Mouse (Mus musculus): Measurements from ENCODE around the gene Gp1ba.

Gp1ba gene

DNA sequence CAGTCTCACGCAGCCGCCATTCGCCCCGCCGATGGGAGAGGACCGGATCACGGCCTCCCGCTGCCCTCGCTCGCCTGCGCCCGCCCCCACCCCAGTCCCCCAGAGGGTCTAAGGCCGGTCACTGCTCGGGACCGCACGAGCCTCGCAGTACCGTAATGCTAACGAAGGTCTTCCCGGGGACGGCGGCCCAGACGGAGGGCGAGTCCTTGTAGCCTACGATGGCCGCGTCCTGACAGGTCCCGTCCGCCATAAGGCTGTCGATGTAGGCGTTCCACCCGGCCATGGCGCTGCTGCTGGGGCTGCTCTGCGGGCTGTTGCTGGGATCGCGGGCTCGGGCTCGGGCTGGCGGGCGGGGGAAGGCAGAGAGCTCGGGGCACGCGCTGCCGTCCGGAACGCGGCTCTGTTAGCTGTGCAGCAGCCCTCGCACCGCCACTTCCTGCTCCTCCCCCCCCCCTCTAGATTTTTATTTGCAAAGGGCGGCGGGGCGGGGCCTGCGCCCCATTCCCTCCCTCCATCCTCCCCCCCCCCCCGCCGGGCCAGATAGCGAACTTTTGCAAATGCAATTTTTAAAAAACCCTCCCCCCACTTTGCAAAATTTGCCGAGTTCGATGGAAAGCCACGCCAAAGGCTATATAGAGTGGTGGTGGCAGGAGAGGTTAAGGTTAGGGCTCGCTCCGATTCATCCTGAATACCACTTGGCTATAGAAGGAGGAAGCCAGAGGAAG is 15.4 kb downstream of the Gp1ba start, which contains the start of gene Pfn1:
TSS of gene Pfn1 (minus strand) at position 447 of the 725 bp plus-strand sequence.
- peak; percentile 85 to 88 for DNase-seq

DNA sequence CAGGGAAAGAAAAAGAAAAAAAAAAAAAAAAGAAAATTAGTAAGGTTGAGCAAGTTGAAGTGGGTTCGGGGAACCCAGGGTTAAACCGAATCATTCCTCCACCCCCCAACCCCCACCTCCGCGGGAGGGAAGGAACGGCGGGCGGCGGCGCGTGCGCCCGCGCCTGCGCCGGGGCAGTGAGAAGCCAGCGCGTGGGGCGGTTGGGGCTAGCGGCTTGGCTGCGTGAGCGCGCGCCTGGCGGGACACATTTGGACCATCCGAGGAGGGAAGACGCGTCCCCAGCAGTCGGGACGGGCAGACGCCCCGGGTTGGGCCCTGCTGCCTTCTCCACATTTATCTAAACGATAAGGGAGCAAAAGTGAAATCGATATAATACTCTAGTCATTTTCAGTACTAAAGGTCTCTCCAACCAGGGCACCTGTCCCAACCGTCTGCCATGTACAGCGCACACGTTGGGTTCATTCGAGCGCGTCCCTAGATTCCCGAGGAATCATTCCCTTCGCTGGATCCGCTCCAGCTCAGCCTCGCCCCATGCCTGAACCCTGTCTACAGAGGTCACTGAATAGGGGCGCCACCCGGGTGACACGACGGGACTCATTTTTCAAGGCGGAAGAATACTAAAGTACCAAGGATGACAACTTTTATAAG is 16.1 kb downstream of the Gp1ba start:
- peak; percentile 88 to 91 for DNase-seq

DNA sequence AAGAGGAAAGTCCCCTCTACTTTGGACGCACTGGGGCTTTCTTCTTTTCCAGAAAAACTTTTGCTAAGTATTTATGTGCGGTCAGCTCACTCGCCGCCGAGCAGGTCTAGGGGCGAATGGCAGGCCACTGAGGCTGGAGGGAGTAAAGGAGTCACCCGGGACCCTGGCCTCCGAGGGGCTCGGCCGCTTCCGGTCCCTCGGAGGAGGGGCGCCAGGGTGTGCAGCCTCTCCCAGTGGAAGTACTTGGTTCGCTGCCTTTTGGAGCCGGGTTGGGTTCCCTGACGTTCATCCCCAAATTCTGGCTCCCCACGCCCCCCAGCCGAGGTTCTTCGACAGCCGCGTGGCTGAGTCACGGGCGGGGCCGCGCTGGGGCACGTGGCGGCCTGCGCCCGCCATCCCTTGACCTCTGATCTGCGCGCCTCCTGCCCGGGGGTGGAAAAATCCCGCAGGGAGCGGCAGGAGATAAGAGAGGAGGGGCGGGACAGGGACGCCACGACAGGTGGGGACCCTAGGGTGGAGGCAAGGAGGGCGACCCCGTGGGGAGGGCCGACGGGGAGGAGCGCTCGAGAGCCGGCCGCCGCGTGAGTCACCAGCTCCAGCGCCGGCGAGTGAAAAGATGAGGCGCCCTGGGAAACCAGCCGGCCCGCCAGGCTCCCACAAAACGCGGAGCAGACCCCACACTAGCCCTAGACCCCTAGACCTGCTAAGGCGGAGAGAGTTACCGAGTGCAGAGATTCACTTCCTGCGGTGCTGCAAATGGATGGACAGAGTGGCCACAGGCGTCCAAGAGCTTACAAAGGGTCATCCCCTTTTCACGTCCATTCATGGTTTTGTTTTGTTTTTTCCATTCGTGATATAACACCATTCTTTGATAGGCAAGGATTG is 16.9 kb downstream of the Gp1ba start:
- peak; percentile 75 to 80 for DNase-seq

DNA sequence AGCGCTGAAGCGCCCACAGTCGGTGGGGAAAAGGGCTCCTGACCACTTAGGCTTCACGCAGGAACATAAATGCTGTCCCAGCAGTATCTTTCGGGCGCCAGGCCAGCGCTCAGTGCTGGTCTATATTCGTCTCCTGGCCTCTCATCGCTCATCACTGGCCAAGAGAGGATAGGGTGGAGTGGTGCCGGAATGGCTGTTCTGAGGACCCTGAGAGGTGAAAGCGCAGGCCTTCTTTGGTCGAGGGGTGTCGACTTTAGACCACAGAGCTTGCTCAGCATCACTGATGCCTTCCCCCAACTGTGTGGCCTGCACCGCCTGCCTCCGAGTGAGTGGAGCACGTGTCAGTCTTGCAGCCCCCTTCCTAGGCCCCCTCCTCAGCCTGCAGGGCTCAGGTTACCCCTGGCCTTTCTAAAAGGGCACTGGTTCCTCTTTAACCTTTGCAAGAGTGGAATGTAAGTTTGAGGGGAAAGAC is 17.6 kb downstream of the Gp1ba start:
- DNase-seq, result peak; percentile 55 to 71

DNA sequence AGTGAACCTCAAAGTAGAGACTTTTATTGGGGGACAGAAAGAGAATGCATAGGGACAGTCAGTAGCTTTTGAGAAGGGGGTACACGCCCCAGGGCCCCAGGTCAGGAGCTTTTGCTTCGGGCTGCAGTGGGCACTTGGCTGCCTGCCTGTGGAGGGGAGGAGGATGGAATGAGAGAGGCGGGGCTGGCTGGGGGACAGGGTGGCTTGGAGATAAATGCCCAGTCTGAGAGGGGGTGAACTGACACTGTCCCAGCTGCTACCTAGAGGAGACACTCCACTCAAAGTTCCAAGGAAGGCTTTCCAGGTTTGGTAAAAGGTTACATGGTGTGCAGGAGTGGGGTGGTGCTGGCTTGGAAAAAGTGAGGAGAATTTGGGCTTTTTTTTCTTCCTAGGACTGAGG is 18.0 kb downstream of the Gp1ba start, which contains the start of gene Eno3:
TSS of gene Eno3 (plus strand) at position 239 of the 400 bp plus-strand sequence.
- peak in 1 of 2 experiments; percentile 46 for DNase-seq

DNA sequence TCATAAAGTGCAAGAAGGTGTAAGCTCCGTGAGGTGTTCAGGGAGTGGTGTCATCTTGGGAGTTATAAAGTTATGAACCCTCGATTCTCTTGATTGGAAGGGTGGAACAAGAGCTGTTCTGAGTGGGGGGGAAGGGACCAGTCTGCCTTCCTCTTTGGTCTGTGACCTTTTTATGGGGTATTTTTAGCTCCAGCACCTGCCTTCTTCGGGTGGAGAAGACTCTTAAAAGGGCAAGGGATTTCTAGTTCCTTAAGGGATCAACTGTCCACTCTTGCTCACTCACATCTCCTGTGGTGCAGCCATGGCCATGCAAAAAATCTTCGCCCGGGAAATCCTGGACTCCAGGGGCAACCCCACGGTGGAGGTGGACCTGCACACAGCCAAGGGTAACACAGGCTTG is 18.7 kb downstream of the Gp1ba start:
- DNase-seq, result peak in 1 of 2 experiments; percentile 20

DNA sequence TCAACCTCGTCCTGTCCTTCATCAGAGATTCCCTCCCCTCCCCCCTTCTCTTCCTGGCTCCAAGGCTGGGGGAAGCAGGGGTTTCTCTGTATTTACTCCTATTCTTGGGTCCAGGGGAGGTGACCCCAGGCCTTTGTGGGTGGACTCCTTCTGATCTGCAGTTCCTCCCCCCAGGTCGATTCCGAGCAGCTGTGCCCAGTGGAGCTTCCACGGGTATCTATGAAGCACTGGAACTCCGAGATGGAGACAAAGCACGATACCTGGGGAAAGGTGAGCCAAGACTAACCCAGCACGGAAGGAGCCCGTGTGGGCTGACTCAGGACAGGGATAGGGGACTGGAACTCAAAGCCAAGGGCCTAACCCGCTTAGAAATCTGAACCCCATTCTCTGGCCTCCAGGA is 19.1 kb downstream of the Gp1ba start:
- no peak for DNase-seq

DNA sequence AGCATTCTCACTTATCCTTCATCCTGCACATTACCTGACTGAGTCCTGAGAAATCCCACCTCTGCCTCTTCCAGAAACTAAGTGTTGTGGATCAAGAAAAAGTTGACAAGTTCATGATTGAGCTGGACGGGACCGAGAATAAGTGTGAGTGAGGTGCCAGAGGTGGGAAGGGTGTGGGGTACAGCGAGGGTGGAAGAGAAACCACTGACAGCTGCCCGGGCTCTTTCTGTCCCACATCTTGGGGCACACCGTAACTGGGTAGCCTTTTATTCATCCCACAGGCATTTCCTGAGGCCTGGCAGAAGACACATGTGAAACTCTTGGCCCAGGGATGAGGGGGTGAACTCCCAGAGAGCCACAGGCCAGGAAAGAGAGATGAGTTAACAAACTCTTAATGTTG is 19.6 kb downstream of the Gp1ba start:
- DNase-seq, result peak in 1 of 2 experiments; percentile 18

DNA sequence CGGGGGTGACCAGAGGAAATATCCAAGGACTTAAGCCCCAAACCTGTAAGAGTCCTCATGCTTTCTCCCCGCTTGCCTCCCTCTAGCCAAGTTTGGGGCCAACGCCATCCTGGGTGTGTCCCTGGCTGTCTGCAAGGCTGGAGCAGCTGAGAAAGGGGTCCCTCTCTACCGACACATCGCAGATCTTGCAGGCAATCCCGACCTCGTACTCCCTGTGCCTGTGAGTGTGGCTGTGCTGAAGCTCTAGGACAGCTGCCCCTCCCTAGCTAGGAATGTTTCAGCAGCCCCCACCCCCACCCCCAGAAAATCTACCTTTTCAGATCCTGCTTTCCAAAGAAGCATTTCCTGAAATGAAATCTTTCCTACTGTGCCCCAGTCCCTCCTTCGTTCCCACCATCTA is 20.0 kb downstream of the Gp1ba start:
- peak in 1 of 2 experiments; percentile 14 for DNase-seq

DNA sequence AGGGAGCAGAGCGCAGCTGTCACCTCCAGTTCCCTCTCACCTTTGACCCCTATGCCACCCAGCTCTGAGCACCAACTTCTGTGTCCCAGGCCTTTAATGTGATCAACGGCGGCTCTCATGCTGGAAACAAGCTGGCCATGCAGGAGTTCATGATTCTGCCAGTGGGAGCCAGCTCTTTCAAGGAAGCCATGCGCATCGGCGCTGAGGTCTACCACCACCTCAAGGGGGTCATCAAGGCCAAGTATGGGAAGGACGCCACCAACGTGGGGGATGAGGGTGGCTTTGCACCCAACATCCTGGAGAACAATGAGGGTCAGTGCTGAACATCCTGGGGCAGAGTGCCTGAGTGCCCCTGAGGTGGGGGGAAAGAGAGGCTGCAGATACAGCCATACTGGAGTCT is 21.6 kb downstream of the Gp1ba start:
- DNase-seq, result no peak

DNA sequence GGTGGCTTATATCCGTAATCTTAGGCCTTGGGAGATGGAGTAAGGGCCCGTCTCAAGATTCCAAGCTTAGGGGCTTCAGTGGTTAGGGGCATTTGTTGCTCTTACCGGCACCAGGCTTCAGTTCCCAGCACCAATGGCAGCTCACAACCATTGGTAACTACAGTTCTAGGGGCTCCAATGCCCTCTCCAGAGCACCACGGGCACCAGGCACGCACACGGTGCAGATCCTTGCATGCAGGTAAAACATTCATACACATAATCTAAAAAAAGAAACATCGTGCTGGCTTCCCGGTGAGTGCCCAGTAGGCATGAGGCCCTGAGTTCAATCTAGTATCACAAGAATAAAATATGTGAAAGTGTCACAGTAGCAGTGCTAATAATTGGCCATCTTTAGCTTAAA is 24.2 kb downstream of the Gp1ba start:
- DNase-seq, result no peak

DNA sequence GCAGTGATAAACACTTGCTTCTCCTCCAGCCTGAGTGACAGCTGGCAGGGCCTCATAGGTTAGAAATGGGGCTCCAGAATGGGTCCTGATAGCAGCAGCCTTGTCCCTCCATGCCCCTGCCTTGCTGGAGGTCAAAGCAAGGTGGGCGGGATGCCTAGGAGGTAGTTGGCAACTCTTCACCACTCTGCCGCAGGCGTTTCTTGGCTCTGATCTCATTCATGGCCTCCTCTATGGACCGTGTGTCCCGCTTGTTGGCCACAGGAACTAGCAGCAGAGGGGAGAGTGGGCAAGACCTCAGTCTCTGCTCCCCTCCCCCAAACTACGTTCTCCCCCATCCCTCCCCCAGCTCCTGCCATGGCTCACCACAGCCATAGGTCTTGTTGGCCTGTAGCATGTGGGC is 25.0 kb downstream of the Gp1ba start:
- no peak for DNase-seq

DNA sequence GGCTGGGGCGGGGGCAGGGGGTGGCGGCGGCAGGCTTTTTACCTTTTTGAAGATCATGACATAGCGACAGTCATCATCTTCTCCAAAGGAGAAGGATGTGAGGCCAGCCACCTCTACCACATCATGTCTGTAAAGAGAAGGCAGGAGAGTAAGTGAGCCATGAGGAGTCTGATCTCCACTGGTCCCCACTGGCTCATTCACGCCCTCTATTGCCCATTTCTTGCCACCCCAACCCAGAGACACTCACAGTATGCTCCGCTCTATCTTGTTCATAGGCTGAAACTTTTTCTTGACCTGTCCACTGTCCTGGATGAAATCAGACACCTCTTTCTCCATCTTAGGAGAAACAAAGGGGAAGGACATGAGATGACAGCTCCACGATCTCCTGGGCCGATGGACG is 25.8 kb downstream of the Gp1ba start:
- DNase-seq, result no peak

DNA sequence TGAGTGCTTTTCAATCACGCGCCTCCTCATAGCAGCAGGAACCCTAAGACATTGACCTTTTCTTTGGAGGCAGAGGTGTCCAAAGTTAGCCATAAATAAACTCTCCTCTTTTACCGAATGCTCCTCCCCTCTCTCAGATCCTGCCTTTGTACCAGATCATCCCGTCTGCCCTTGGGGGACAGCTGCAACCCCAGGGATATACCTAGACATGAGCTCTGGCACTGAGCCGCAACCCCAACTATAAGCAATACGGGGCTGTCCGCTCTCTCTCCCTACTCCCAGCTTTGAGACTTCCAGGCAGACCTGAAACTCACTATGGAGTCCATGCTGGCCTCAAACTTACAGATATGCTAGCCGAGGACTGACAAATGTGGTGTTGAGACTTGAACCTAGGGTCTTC is 27.8 kb downstream of the Gp1ba start:
- DNase-seq, result no peak

DNA sequence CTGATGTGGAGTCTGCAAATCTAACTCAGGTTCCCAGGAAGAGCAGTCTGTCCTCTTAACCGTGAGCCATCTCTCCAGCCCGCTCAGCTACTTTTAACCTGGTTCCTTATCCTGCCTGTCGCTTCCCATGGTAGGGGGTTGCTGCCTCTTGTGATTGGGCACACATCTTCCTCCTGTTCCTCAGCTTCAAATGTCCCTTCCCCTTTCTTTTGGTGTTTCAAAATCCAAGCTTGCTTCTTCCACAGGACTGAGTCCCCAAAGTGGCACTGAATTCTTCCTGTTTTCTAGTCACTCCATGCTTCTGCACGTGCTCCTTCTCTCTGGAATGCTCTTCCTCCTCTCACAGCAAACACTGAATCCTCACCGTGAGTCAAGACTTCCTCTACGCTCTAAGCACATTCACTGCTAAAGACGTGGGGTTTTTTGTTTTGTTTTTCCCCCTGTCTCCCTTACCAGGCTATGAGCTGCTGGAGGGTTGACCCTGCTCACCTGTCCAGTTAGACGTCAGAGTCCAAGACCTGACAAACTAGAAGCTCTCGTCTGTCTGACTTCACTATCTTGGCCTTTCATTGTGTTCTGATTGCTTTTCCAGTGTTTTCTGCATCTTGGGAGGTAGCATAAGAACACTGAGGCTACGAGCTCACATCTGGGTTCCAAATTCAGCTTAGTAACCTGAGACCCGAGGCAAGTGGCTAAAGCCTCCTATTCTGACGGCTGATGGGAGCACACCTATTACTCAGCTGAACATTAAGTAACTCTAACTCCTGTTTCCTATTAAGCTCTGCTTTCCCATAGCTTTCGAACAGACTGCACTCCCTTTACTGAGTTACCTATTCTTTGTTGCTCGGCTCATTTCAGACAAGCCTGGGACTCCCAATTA is 28.6 kb downstream of the Gp1ba start:
- peak in 1 of 2 experiments; percentile 31 for DNase-seq

DNA sequence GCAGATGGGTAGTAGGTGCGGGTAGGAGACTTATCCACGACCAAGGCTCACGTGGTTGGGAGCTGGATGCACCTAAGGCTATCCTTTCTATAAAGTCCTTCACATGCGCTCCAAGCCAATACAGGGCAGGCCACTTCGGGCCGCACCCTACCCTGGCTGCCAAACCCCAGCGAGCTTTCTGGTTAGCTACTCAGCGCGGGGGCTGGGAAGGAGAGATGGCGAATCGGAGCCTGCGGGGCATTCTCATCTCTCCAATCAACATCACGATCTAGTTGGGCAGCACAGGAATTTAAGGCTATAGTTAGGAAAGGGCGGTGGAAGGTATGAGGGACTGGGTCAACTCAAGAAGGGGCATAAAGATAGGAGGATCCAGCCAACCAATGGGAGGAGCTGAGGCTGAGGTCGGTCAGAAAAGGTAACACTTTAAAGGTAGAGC is 29.4 kb downstream of the Gp1ba start:
- peak in 1 of 2 experiments; percentile 89 for DNase-seq

DNA sequence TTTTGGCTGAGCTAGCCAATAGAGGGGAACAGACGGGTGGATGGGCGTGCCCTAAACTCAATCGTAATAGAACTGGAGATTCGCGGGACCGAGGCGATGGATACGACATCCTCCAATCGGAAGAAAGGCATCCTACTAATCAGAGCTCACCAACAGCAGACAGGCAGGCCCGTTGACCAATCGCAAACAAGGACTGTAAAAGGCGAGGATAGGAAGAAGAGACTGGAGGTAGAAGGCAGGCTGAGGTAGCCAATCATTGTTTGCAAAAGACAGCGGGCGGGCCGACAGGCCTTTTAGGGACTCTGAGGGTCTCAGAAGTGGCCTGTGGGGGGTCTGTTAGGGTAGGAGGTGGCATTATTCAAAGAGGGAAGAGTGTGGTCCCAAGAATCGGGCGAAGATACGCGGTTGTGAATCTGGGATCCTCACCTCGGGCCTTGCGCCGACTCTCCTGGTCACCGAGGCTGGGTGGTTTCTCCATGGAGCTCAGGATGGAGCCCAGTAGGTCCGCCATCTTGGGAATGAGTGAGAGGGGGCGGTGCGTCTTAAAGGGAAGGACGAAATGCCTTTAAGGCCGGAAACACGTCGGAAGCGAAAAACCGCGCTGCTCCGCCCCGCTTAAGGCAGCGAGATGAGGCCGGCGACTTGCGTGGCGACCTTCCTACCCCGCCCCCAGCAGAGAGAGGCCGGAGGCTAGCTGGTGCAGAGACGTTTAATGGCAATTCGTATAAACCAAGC is 30.0 kb downstream of the Gp1ba start, which contains the start of gene Spag7:
TSS of gene Spag7 (minus strand) at position 646 of the 735 bp plus-strand sequence.
- DNase-seq, result peak; percentile 96 to 99

DNA sequence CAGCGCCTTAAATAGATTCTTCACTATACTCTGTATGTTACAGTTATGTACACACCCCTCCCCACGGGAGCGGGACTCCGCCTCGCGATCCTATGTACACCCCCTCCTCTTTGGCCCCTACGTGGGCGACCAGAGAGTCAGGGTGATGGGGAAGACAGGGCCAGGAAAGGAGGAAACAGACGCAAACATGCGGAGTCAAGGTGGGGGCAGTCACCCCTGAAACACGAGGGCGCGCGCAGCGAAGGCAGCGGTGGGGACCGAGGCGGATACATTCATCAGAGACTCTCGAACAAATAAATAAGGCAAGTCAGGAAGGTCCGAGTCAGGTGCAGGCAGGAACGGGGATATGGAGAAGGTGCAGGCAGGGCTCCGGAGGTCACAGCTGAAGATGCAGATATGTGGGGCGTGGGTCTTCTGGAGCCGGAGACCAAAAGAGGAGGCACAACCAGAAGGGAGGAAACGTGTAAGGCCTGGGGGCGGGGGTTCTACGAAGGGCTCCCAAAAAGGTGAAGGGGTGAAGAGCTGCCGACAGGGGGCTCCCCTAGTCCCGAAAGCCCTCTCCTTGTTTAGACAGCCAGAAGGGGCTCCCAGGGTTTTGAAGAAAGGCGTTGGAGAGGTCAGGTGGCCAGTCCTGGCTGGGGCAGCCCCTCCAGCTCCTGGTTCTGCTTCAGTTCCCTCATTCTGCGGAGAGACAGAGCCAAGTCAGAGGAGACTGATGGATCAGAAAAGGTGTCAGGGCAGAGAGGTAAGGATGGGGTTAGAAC is 30.8 kb downstream of the Gp1ba start:
- peak; percentile 85 to 87 for DNase-seq

DNA sequence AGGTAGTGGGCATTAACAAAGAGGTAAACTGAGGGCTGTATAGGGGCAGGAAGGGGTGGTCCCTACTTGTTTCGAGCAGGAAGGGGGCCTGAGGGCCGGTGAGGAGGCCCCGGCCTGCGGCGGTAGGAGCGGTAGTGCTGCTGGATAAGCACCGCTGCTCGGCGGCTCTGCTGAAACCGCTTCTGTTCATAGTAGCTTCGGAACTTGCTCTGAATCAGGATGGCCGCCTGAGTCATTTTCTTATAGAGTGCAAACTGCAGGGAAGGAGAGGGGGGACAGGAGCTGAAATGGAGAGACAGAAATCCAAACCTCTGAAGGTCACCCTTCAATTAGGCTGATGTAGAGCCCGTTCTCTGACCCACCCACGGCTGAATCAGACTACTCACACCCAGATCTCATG is 31.6 kb downstream of the Gp1ba start:
- peak in 1 of 2 experiments; percentile 27 for DNase-seq

DNA sequence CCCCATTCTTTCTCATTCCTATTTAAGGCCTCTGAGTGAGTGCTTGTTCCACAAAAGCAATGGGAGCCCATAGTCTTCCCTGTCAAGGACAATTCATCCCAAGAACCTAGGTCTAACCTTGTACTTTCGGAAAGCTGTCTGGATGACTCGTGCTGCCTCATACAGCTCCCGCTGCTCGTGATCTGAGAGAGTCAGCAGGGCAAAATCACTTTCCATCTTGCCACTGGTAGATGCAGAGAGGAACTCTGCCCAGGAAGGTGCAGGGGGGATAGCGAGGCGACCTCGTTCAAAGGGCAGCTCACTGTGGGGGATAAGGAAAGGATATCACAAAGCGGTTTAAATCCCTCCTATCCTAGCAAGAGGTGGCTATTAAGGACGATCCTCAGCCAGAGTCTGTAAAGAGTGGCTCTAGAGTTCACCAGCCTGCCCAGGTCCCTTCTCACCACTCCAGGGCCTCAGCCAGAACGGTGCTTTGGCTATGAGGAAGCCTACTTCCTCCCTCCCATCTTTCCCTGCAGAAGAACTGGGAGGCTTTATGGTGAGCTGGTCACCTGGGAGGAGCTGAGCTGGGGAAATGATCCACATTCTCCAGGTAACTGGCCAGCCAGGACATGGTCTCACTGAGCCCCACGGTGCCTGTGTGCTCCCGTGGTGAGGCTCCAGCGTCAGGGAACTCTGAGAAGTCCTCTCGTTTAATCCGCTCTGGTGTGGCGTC is 32.6 kb downstream of the Gp1ba start:
- DNase-seq, result no peak
